Mouse (Mus musculus) cerebellum, adult 9-11 months (tissue): ENCODE measurements around the gene Tmem212.
A peak's percentile ranks its signal among the peaks of the same experiment; 100 is the strongest.

Source experiments
- DNase-seq: peaks from one replicate; pipeline ENCODE4 v3.0.0; 2022

Gene Tmem212

GRCm38 (mm10) chr3:27898178-27898577, 2.0 kb upstream of the Tmem212 start:
- DNase-seq: no peak

GRCm38 (mm10) chr3:27886578-27886977, 9.6 kb downstream of the Tmem212 start:
- no peak for DNase-seq

- DNase-seq: no peak
These were observed 10.6 kb downstream of the Tmem212 start for GRCm38 (mm10) chr3:27885585-27885984.

- DNase-seq: no peak
These were observed 14.0 kb downstream of the Tmem212 start for GRCm38 (mm10) chr3:27881897-27882835.

GRCm38 (mm10) chr3:27878854-27879610, 17.1 kb downstream of the Tmem212 start:
- no peak for DNase-seq

GRCm38 (mm10) chr3:27873268-27874073, 22.7 kb downstream of the Tmem212 start:
- DNase-seq: no peak

- DNase-seq: no peak
These were observed 23.7 kb downstream of the Tmem212 start for GRCm38 (mm10) chr3:27872429-27872828.

GRCm38 (mm10) chr3:27871891-27872290, 24.3 kb downstream of the Tmem212 start:
- DNase-seq: no peak

- DNase-seq: no peak
These were observed 24.8 kb downstream of the Tmem212 start for GRCm38 (mm10) chr3:27871371-27871770.

- DNase-seq: no peak
These were observed 27.5 kb downstream of the Tmem212 start for GRCm38 (mm10) chr3:27868681-27869080.

GRCm38 (mm10) chr3:27867731-27868130, 28.4 kb downstream of the Tmem212 start:
- no peak for DNase-seq

- DNase-seq: peak; percentile 6
These were observed 33.1 kb downstream of the Tmem212 start for GRCm38 (mm10) chr3:27862821-27863740.

GRCm38 (mm10) chr3:27861601-27862000, 34.6 kb downstream of the Tmem212 start:
- DNase-seq: peak; percentile 10

- no peak for DNase-seq
These were observed 35.1 kb downstream of the Tmem212 start for GRCm38 (mm10) chr3:27861086-27861485.

GRCm38 (mm10) chr3:27859161-27859561, 37.0 kb downstream of the Tmem212 start:
- DNase-seq: no peak

- DNase-seq: no peak
These were observed 37.6 kb downstream of the Tmem212 start for GRCm38 (mm10) chr3:27858441-27859115.

GRCm38 (mm10) chr3:27856288-27856687, 39.9 kb downstream of the Tmem212 start:
- no peak for DNase-seq

- no peak for DNase-seq
These were observed 41.6 kb downstream of the Tmem212 start for GRCm38 (mm10) chr3:27854431-27855180.

GRCm38 (mm10) chr3:27843266-27843665, 52.9 kb downstream of the Tmem212 start:
- DNase-seq: no peak

- no peak for DNase-seq
These were observed 53.3 kb downstream of the Tmem212 start for GRCm38 (mm10) chr3:27842856-27843255.
